Mouse (Mus musculus) neural tube, embryonic 13.5 days (tissue): ENCODE measurements around the gene Ifnk. TPM values are rescaled to one million over a fixed set of nuclear protein-coding genes. Genes with fewer than 3 reads are reported as not detected.
A peak's percentile ranks its signal among the peaks of the same experiment; 100 is the strongest.

Source experiments
- ATAC-seq: fragments of 200-750 bp; cut with Nextera tagmentation; 2 replicates; pipeline ENCODE4 v1.8.0; 2017; ENCODE audit warnings: low read depth, mild to moderate bottlenecking, moderate TSS enrichment, moderate library complexity
- H3K27ac ChIP-seq: fragments of 300-500 bp; sonication (generic); replicated peaks from 2 replicates; pipeline ENCODE4 v1.5.1; 2015; ENCODE audit warnings: moderate library complexity, mild to moderate bottlenecking, inconsistent platforms
- H3K27me3 ChIP-seq: fragments of 300-500 bp; sonication (generic); 2 replicates; pipeline ENCODE4 v1.6.1; 2015; ENCODE audit warnings: mild to moderate bottlenecking, inconsistent platforms
- H3K36me3 ChIP-seq: fragments of 300-500 bp; sonication (generic); 2 replicates; pipeline ENCODE4 v1.6.1; 2015; ENCODE audit warnings: mild to moderate bottlenecking, inconsistent platforms
- H3K4me1 ChIP-seq: fragments of 300-500 bp; sonication (generic); replicated peaks from 2 replicates; pipeline ENCODE4 v1.6.1; 2015; ENCODE audit warnings: inconsistent platforms
- H3K4me2 ChIP-seq: fragments of 300-500 bp; sonication (generic); 2 replicates; pipeline ENCODE4 v1.6.1; 2015; ENCODE audit warnings: inconsistent platforms, mild to moderate bottlenecking, moderate library complexity
- H3K4me3 ChIP-seq: fragments of 300-500 bp; sonication (generic); 2 replicates; pipeline ENCODE4 v1.5.1; 2015; ENCODE audit warnings: mild to moderate bottlenecking, inconsistent platforms
- H3K9ac ChIP-seq: fragments of 300-500 bp; sonication (generic); 2 replicates; pipeline ENCODE4 v1.6.1; 2015; ENCODE audit warnings: moderate library complexity, mild to moderate bottlenecking, inconsistent platforms
- H3K9me3 ChIP-seq: fragments of 300-500 bp; sonication (generic); 2 replicates; pipeline ENCODE4 v1.6.1; 2016; ENCODE audit warnings: inconsistent platforms
- WGBS: fragments of 180-500 bp; shearing (Covaris S2); methylation state at CpG from one replicate; pipeline ENCODE4 v1.1.7; 2015; 5-methylcytosine and 5-hydroxymethylcytosine counted together
- polyA plus RNA-seq: library from polyadenylated mRNA; unstranded; fragments of >200 nt; fragmentation: Nextera tagmentation; extraction: Ambion mirVana; gene quantifications from 2 replicates; pipeline ENCODE4 v1.2.1, GENCODE M21; 2015

Gene Ifnk
- polyA plus RNA-seq, 1 experiment from 2014 or later = not detected

DNA sequence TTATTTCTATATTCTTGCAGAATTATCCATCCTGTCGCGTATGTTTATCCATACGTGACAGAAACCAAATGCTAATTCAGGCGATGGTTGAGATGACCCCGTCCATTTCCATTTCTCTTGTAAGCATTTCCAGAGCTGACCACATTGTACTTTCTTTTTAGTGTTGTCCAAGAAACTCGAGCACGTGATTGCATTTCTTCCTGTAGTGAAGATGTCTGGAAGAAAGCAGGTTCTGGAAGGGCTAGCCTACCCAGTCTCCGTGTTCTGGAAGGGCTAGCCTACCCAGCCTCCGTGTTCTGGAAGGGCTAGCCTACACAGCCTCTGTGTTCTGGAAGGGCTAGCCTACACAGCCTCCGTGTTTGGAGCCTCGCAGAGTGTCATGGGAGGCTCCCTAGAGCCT lies 27.8 kb upstream of the Ifnk start:
- Histone ChIP-seq H3K9ac (no peak overlapping the region), H3K9me3 (no peaks in the 10 kb centered on the region), H3K4me1 (peaks cover 48% of the 10 kb centered on the region), H3K4me3 (no peak overlapping the region), H3K27ac (no peak overlapping the region), H3K27me3 (no peaks in the 10 kb centered on the region), H3K36me3 (no peaks in the 10 kb centered on the region), H3K4me2 (no peak overlapping the region)
- 81% methylated on average over 11 of the region's 11 CpGs for WGBS
- ATAC-seq = no peak

DNA sequence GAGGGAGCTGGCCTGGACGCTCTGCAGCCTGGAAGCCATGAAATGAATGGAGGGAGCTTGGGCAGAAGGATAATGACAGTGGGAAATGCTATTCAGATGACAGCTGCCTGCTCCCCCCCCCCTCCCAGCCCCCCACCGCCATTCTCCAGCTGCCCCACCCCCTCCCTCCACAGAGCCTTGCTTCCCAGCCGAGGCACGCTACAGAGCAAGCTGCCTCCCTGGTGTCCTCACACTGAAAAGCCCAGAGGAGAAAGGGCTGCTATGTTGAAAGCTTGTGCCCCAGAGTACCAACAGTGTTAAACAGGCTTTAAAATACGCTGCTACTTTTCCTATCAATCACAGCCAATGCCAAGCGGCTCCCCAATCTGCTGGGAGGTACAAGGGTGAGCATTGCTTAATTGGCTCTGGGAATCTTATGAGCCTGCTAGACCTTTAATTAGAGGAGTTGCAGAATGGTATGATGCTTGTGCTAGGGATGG lies 26.5 kb upstream of the Ifnk start:
- no peaks in the 10 kb centered on the region for H3K9me3 ChIP-seq
- no peak overlapping the region for H3K4me3 ChIP-seq
- peak; percentile 85 for ATAC-seq
- H3K9ac ChIP-seq = peak overlapping the region; percentile 1; the same call in 1 of the 2 replicates
- H3K4me2 ChIP-seq = peak overlapping the region; percentile 20; the same call in 1 of the 2 replicates
- H3K4me1 ChIP-seq = peaks cover 48% of the 10 kb centered on the region
- WGBS = 6% methylated on average over 6 of the region's 6 CpGs
- no peaks in the 10 kb centered on the region for H3K27me3 ChIP-seq
- no peaks in the 10 kb centered on the region for H3K36me3 ChIP-seq
- peak overlapping the region; percentile 15 for H3K27ac ChIP-seq

DNA sequence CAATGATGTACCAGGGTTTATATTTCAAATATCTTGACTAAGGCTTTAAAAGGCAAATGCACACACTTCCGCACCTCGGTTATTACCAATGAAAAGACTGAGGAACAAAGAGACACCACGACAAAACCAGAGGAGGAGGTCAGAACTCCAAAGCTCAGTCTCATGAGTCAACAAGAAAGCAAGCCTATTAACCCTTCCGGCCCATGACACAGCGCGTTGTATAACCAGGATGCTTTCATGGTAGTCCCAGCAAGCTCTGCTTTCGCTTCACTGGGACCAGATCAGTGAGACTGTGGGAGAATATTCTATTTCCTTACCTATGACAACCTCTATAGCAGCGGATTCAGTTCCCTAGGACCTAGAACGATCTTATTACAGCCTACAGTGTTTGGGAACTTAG lies 25.1 kb upstream of the Ifnk start:
- WGBS = 51% methylated on average over 9 of the region's 9 CpGs
- no peak overlapping the region for H3K27ac ChIP-seq
- no peak for ATAC-seq
- H3K27me3 ChIP-seq = no peaks in the 10 kb centered on the region
- no peaks in the 10 kb centered on the region for H3K9me3 ChIP-seq
- H3K9ac ChIP-seq = no peak overlapping the region
- no peaks in the 10 kb centered on the region for H3K36me3 ChIP-seq
- H3K4me2 ChIP-seq = no peak overlapping the region
- H3K4me1 ChIP-seq = peaks cover 42% of the 10 kb centered on the region
- H3K4me3 ChIP-seq = no peak overlapping the region

DNA sequence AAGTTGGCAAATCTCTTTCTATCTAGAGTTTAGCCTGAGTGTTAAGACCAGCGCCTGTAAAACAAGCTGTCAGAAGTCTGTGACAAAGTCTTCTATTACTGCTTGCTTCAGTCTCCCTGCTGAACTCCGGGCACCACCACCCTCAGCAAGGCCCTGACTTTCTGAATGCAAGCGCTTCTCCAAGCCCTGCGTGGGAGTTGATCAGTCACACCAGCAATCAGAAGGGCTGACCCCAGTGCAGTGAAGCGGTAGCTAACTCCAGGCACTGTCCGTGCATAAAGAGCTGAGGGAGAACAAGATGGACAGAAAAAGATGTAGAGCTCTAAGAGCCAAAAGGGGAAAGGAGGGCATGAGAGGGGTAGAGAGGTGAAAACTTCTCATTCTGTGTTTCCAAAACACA lies 24.1 kb upstream of the Ifnk start:
- H3K27ac ChIP-seq = no peak overlapping the region
- H3K36me3 ChIP-seq = no peaks in the 10 kb centered on the region
- H3K4me1 ChIP-seq = peaks cover 38% of the 10 kb centered on the region
- 46% methylated on average over 6 of the region's 6 CpGs for WGBS
- no peak overlapping the region for H3K4me3 ChIP-seq
- no peak for ATAC-seq
- H3K9me3 ChIP-seq = no peaks in the 10 kb centered on the region
- no peak overlapping the region for H3K4me2 ChIP-seq
- no peaks in the 10 kb centered on the region for H3K27me3 ChIP-seq
- no peak overlapping the region for H3K9ac ChIP-seq

DNA sequence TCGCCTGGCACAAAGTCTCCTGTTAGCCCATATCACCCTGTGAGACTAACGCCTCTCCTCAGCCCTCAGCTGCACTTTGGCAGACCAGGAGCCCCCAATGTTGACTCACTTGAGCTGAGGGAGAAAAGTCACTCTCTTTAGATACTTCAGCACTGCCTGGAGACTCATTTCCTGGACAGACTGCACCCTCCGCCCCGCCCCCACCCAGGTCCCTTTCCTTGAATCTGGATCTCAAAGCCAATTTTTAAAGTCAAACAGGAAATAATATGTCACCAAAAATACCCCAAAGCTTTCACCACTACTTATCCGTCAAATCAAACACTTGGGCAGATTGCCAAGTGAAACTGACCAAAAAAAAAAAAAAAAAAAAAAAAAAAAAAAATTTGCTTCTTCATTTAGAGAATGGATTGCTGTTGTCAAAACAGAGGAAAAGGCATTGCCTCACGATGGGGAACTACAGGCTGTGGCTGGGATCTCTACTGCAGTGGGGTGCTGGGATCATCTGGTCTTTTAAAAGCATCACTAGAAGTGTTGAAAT lies 21.4 kb upstream of the Ifnk start:
- H3K27me3 ChIP-seq = no peaks in the 10 kb centered on the region
- H3K4me2 ChIP-seq = no peak overlapping the region
- no peak for ATAC-seq
- no peak overlapping the region for H3K4me3 ChIP-seq
- H3K27ac ChIP-seq = no peak overlapping the region
- peaks cover 15% of the 10 kb centered on the region for H3K4me1 ChIP-seq
- no peaks in the 10 kb centered on the region for H3K36me3 ChIP-seq
- WGBS = 75% methylated on average over 6 of the region's 6 CpGs
- H3K9ac ChIP-seq = no peak overlapping the region
- no peaks in the 10 kb centered on the region for H3K9me3 ChIP-seq

DNA sequence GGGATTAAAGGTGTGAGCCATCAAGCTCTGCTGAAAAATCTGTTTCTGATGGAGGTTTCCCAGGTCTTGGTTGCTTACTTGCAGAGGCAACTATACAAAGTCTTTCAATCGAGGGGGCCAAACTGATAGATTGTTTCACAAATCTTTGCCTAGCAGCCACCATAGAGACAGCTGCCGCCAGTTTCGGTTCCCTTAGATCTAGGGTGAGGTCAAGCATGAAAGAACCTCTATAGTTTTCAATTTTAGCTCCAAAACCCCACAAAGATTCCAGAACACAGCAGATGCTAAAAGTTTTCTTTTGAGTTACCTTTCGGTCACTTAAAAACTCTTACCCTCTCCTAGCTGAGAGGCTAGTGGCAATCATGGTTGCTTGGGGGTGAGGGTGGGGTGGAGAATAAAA lies 20.3 kb upstream of the Ifnk start:
- H3K9me3 ChIP-seq = no peaks in the 10 kb centered on the region
- H3K4me2 ChIP-seq = no peak overlapping the region
- H3K27ac ChIP-seq = no peak overlapping the region
- H3K9ac ChIP-seq = no peak overlapping the region
- H3K36me3 ChIP-seq = no peaks in the 10 kb centered on the region
- H3K4me3 ChIP-seq = no peak overlapping the region
- 68% methylated on average over 4 of the region's 4 CpGs for WGBS
- no peak for ATAC-seq
- H3K4me1 ChIP-seq = peaks cover 5% of the 10 kb centered on the region; the same call in 1 of the 2 replicates
- H3K27me3 ChIP-seq = no peaks in the 10 kb centered on the region

DNA sequence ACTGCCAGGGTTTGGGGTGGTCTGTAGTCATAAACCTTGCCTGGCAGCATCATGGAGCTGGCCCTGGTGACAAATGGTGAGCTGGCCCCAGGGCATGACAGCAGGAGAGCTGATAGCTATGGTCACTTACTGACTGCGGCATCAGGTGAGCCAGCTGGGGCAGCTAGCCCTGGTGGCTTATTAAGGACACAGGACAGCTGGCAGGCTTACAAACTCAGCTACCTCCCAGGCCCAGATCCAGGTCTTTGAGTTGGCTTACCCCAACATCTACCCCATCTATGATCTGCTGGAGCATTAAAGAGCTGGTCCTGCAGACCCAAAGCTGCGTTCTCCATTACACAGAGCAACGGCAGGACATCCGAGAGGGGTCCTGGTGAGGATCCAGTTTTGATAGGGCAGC lies 18.4 kb upstream of the Ifnk start:
- H3K27ac ChIP-seq = no peak overlapping the region
- no peak overlapping the region for H3K9ac ChIP-seq
- WGBS = 85% methylated on average over 4 of the region's 4 CpGs
- H3K36me3 ChIP-seq = no peaks in the 10 kb centered on the region
- no peak overlapping the region for H3K4me3 ChIP-seq
- no peaks in the 10 kb centered on the region for H3K27me3 ChIP-seq
- H3K4me1 ChIP-seq = no peaks in the 10 kb centered on the region
- no peaks in the 10 kb centered on the region for H3K9me3 ChIP-seq
- no peak for ATAC-seq
- H3K4me2 ChIP-seq = no peak overlapping the region

DNA sequence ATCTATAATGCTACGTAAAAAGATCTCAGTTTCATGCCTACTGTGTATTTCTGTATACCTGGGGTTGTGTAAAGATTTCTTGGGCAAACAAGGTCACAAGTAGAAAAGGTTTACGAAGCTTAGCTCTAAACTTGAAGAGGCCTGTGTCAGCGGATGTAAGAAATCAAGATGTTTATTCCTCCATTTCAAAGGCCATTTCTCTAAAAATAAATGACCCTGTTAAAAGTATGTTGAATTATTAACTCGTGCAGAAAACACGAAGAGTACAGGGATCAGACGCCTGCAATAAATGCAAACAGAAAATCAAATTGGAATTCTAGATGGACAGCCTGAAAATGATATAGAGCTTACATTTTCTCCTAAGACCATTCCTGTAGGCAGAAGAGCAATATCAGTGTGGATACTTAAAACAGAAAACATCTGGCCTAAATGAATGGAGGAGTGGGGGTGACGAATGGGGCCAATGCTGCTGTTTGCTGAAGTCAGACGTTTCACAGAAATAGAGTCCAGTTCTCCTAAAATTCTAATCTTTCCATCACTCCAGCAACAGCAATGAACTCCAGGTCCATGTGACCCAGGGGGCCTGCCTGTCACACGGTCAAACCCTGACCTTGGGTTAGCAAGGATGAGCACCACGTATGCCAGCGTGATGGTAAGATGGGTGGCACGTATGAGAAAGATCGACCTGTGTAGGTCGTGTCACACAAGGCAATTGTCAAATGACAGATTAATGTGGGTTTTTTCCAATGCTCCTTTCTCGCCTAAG lies 16.8 kb upstream of the Ifnk start:
- Histone ChIP-seq H3K27ac (no peak overlapping the region), H3K4me1 (no peaks in the 10 kb centered on the region), H3K36me3 (no peaks in the 10 kb centered on the region), H3K4me2 (no peak overlapping the region), H3K9me3 (no peaks in the 10 kb centered on the region), H3K27me3 (no peaks in the 10 kb centered on the region), H3K4me3 (no peak overlapping the region), H3K9ac (no peak overlapping the region)
- no peak for ATAC-seq
- 81% methylated on average over 15 of the region's 15 CpGs for WGBS

DNA sequence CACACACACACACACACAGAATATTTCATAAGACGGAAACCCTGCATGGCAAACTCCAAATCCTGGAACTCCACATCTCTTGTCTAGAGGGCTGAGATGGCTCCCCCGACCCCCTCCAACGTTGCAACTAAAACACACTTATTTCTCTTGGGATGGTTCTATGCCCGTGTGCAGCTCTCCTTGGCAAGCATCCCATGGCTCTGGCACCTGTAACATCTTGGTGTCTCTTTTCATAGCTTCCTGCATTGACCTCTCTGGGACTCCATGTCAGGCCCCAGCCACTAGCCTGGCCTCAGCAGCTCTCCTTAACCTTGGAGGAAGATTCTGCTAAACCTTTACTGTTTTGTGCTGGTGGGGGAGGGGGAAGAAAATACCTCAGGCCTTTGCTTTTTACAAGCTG lies 16.1 kb upstream of the Ifnk start:
- Histone ChIP-seq H3K9ac (no peak overlapping the region), H3K9me3 (no peaks in the 10 kb centered on the region), H3K36me3 (no peaks in the 10 kb centered on the region), H3K4me3 (no peak overlapping the region), H3K4me2 (no peak overlapping the region), H3K27ac (no peak overlapping the region), H3K27me3 (no peaks in the 10 kb centered on the region), H3K4me1 (no peaks in the 10 kb centered on the region)
- ATAC-seq = no peak
- WGBS = 74% methylated on average over 4 of the region's 4 CpGs

DNA sequence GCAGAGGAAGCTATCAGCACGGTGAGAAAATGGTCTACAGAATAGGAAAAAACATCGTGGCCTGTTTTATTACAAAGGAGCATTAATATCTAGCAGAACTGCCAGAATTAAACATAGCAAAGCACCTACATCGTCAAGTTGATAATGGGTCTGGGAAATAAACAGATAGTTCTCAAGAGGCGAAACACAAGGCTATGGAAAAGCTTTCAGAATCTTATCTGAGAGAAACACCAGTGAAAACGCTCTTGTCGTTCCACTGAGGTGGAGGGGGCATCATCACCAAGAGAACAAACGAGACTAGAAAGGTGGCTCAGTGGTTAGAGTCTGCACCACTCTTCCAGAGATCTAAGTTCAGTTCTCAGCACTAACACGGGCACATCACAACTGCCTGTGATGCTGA lies 14.9 kb upstream of the Ifnk start:
- Histone ChIP-seq H3K36me3 (no peaks in the 10 kb centered on the region), H3K27me3 (no peaks in the 10 kb centered on the region), H3K4me1 (no peaks in the 10 kb centered on the region), H3K9me3 (no peaks in the 10 kb centered on the region), H3K4me2 (no peak overlapping the region), H3K4me3 (no peak overlapping the region), H3K27ac (no peak overlapping the region), H3K9ac (no peak overlapping the region)
- 90% methylated on average over 8 of the region's 8 CpGs for WGBS
- ATAC-seq = no peak

DNA sequence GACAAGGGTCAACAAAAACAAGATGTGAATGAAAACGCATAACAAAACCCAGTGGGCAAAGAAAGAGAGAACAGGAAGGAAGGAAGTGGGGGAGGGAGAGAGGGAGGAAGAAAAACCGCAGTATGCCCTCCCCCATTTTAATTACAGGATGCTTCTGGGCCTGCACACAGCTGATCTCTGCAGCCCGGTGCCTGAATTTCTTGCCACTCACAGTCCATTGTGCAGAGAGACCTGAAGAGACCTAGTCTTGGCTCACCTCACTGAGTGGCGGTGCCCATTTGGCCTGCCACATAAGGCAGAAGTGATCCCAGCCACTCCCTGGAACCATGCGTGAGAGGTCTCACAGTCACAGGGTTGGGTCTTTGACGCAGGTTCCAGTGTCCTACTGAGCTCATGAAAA lies 13.8 kb upstream of the Ifnk start:
- Histone ChIP-seq H3K27me3 (no peaks in the 10 kb centered on the region), H3K4me2 (no peak overlapping the region), H3K4me3 (no peak overlapping the region), H3K27ac (no peak overlapping the region), H3K9me3 (no peaks in the 10 kb centered on the region), H3K9ac (no peak overlapping the region), H3K4me1 (no peaks in the 10 kb centered on the region), H3K36me3 (no peaks in the 10 kb centered on the region)
- 55% methylated on average over 6 of the region's 6 CpGs for WGBS
- no peak for ATAC-seq

DNA sequence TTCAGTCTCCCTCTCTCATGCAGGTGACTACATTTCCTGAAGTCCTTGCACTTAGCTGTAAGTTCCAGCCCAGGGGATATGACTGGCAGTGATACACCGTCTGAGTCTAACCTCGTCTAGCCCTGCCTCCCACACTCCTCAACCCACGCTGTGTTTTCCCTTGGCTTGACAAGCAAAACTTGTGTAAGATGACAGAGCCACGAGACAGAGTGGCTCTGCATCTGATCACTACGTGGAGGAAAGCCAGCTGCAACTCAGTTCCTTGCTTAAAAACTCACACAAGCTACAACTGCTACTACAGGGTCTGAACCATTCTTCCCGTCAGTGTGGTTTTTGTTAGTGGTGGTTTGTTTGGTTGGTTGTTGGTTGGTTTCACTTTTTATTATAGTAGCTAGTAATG lies 11.5 kb upstream of the Ifnk start:
- Histone ChIP-seq H3K27ac (no peak overlapping the region), H3K4me3 (no peak overlapping the region), H3K9me3 (no peaks in the 10 kb centered on the region), H3K4me1 (no peaks in the 10 kb centered on the region), H3K4me2 (no peak overlapping the region), H3K9ac (no peak overlapping the region), H3K36me3 (no peaks in the 10 kb centered on the region), H3K27me3 (no peaks in the 10 kb centered on the region)
- ATAC-seq = no peak
- 83% methylated on average over 6 of the region's 6 CpGs for WGBS
